Mouse (Mus musculus) heart, adult 10 weeks (tissue): ENCODE data around the gene Mfsd2a. TPM values are rescaled to one million over a fixed set of nuclear protein-coding genes. Genes with fewer than 3 reads are reported as not detected.

Source experiments
- polyA plus RNA-seq: library from polyadenylated mRNA; stranded (reverse); fragments of 350-450 nt; fragmentation: Illumina TruSeq; extraction: RNeasy Lipid Tissue Mini Kit (QIAGEN cat#74804); gene quantifications from one replicate; pipeline ENCODE4 v1.2.3, GENCODE M21; 2014; ENCODE audit warnings: low read depth, low replicate concordance

The Mfsd2a gene
- polyA plus RNA-seq, result not detected

DNA sequence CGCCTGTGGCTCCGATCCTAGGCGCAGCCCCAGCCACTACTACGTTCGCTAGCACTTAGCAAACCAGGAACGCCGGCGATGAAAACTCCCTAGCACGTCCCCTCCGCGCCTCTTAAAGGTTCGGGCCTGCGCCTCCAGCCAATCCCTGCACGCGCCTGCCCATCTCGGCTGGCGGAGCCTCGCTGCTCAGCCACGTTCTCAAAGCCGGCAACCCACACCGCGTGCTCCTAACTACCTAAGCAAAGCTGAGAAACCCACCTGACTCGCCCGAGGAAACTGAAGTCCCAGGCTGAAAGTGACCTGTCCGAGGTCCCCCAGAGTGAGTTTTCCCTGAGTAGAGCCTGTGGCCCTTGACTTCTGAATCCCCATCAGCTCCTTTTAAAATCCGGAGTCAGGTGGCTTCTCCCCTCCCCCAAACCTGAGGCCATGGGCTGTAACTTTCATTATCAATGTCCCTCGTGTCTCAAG lies at the start of gene Mfsd2a:
Mfsd2a (minus strand) TSS at position 89 of the 468 bp plus-strand sequence.

DNA sequence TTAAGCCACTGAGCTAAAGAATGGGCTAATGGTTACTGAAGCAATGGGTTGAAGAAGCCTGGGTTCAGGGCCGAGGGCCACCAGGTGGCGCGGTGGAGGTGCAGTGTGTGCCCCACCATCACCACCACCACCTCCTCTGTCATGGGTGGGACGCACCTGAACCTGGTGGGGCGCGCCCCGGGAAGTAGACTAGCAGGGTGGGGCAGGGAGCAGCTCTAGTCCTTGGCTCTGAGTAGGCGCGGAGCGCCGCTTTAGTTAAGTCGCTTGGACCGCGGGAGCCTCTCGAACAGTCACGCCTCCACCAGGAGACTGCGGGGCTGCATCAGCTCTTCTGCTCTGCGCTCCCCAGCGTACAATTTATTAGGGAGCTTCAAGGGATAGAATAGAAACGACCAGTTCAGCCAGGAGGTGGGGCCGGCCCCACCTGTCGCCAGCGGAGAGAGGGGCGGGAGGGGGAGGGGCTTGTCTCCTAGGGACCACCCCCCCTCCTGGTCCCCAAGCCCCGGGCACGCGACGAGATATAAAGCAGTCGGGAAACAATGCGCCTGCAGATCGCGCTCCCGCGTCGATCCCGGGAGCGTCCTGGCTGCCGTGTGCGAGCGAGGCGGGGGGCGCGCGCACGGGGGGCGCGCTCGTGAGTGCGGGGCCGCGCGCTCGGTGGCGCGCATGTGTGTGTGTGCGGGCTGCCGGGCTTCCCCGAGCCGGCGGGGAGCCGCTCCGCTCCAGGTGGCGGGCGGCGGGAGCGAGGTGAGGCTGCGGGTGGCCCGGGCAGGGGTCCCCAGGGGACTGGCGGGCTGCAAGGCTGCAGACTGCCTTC lies 34.6 kb upstream of the Mfsd2a start, which contains the start of gene Mycl:
Mycl (plus strand) TSS at position 249 of the 817 bp plus-strand sequence.

Other genes with a start within 250 kb of the Mfsd2a start
- gene Ppt1, start 124.9 kb downstream of the Mfsd2a start, polyA plus RNA-seq, result 60.8 TPM
- gene Cap1, start 75.1 kb downstream of the Mfsd2a start, polyA plus RNA-seq, result 42.5 TPM
- gene Mycl, start 34.5 kb upstream of the Mfsd2a start, polyA plus RNA-seq, result not detected
- 7.1 TPM for gene Trit1, start 55.4 kb upstream of the Mfsd2a start, polyA plus RNA-seq
- not detected for gene Bmp8b, start 144.0 kb upstream of the Mfsd2a start, polyA plus RNA-seq
- gene Oxct2b, start 155.1 kb upstream of the Mfsd2a start, polyA plus RNA-seq, result not detected
- 27.3 TPM for gene Ppie, start 178.8 kb upstream of the Mfsd2a start, polyA plus RNA-seq
- gene Hpcal4, start 222.0 kb upstream of the Mfsd2a start, polyA plus RNA-seq, result not detected
- 21.0 TPM for gene Nt5c1a, start 240.3 kb upstream of the Mfsd2a start, polyA plus RNA-seq